Mouse (Mus musculus) small intestine, adult 2 months (tissue): ENCODE data around the gene Siva1. TPM values are rescaled to one million over a fixed set of nuclear protein-coding genes. Genes with fewer than 3 reads are reported as not detected.
A peak's percentile ranks its signal among the peaks of the same experiment; 100 is the strongest.

Source experiments
- H3K27ac ChIP-seq: fragments of 200-500 bp; 2 replicates; pipeline ENCODE4 v1.5.1; 2012; ENCODE audit warnings: low read depth, low read length, control low read depth, inconsistent platforms; ENCODE audit not compliant: insufficient read depth
- H3K27me3 ChIP-seq: fragments of 200-500 bp; 2 replicates; pipeline ENCODE4 v1.6.1; 2012; ENCODE audit warnings: mild to moderate bottlenecking, moderate library complexity, low read length, inconsistent platforms; ENCODE audit not compliant: control insufficient read depth, insufficient read depth
- H3K36me3 ChIP-seq: fragments of 200-500 bp; 2 replicates; pipeline ENCODE4 v1.6.1; 2012; ENCODE audit warnings: mild to moderate bottlenecking, low read length, control low read depth, inconsistent platforms; ENCODE audit not compliant: control insufficient read depth, insufficient read depth
- H3K4me1 ChIP-seq: fragments of 200-500 bp; 2 replicates; pipeline ENCODE4 v1.6.1; 2012; ENCODE audit warnings: low read length, inconsistent platforms, mixed read lengths; ENCODE audit not compliant: control insufficient read depth, insufficient read depth, insufficient read length
- H3K4me3 ChIP-seq: fragments of 200-500 bp; 2 replicates; pipeline ENCODE4 v1.5.1; 2012; ENCODE audit warnings: low read depth, mild to moderate bottlenecking, control low read depth, inconsistent platforms, low read length, moderate library complexity
- CTCF ChIP-seq: fragments of 200-500 bp; IDR thresholded peaks from 2 replicates; pipeline ENCODE4 v1.5.1; 2012; ENCODE audit warnings: low read depth, mild to moderate bottlenecking, control low read depth, inconsistent platforms, low read length, moderate library complexity, mixed read lengths; ENCODE audit not compliant: insufficient replicate concordance, insufficient read length; ENCODE audit errors: extremely low read depth
- POLR2A ChIP-seq: fragments of 200-500 bp; IDR thresholded peaks from 2 replicates; pipeline ENCODE4 v1.6.1; 2012; ENCODE audit warnings: low read depth, mild to moderate bottlenecking, control low read depth, inconsistent platforms, low read length, moderate library complexity
- WGBS: fragments of 180-500 bp; shearing (Covaris S2); methylation state at CpG from one replicate; pipeline ENCODE4 v1.1.7; 2018; 5-methylcytosine and 5-hydroxymethylcytosine counted together
- polyA plus RNA-seq: library from polyadenylated mRNA; depleted of rRNA; stranded (reverse); fragments of >200 nt; gene quantifications from 2 replicates; pipeline ENCODE4 v1.2.3, GENCODE M21; 2012

The Siva1 gene
- polyA plus RNA-seq, 1 experiment, result 31.3 TPM

- Histone ChIP-seq H3K27me3 (no peaks in the 10 kb centered on the region), H3K27ac (peak within 1 kb of the TSS; percentile 58), H3K4me3 (peak within 1 kb of the TSS; percentile 88), H3K36me3 (peaks cover 9% of the 10 kb centered on the region), H3K4me1 (peaks cover 23% of the 10 kb centered on the region)
- no peak for TF ChIP-seq CTCF
- no peak for TF ChIP-seq POLR2A
- WGBS, result under 1% methylated on average over 60 of the region's 60 CpGs
Measured at GRCm38 (mm10) chr12:112678555-112679026, 34.1 kb downstream of the Siva1 start, which contains the start of gene Zbtb42. Gene Zbtb42 (plus strand): TSS chr12:112678828.

GRCm38 (mm10) chr12:112679027-112679996 is 34.8 kb downstream of the Siva1 start:
- H3K4me3 ChIP-seq, result peak overlapping the region; percentile 88
- 8% methylated on average over 81 of the region's 87 CpGs for WGBS
- no peaks in the 10 kb centered on the region for H3K27me3 ChIP-seq
- H3K27ac ChIP-seq, result peak overlapping the region; percentile 58
- peaks cover 23% of the 10 kb centered on the region for H3K4me1 ChIP-seq
- TF ChIP-seq CTCF, result no peak
- TF ChIP-seq POLR2A, result no peak
- H3K36me3 ChIP-seq, result peaks cover 9% of the 10 kb centered on the region

GRCm38 (mm10) chr12:112683351-112683750 is 38.9 kb downstream of the Siva1 start:
- 80% methylated on average over 7 of the region's 7 CpGs for WGBS
- Histone ChIP-seq H3K27ac (no peak overlapping the region), H3K36me3 (peaks cover 9% of the 10 kb centered on the region), H3K4me1 (peaks cover 12% of the 10 kb centered on the region), H3K27me3 (no peaks in the 10 kb centered on the region), H3K4me3 (no peak overlapping the region)
- TF ChIP-seq POLR2A (no peak), CTCF (no peak)

DNA sequence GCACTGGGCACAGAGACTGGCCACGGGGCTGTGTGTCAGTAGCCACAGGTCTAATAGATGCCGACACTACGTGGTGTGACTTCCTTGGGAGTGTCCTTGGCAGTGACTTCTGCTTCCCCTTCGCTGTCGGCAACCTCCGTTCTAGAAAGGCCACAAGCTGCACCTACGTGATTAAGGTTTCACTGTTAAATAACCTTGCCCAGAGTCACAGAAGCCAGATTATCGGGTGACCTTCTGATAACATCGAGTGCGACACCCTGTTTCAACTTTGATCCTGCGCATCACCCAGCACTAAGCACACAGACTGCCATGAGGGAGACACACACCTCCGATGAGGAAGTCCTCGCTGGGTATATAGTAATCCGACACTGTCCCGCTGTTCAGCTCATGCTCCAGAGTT is 44.0 kb downstream of the Siva1 start:
- TF ChIP-seq CTCF, result no peak
- TF ChIP-seq POLR2A, result no peak
- peaks cover 9% of the 10 kb centered on the region; the same call in 1 of the 2 replicates for H3K4me1 ChIP-seq
- no peak overlapping the region for H3K27ac ChIP-seq
- H3K27me3 ChIP-seq, result no peaks in the 10 kb centered on the region
- H3K36me3 ChIP-seq, result no peaks in the 10 kb centered on the region
- peak overlapping the region; percentile 9; the same call in 1 of the 2 replicates for H3K4me3 ChIP-seq
- 13% methylated on average over 15 of the region's 15 CpGs for WGBS

GRCm38 (mm10) chr12:112693185-112694126 is 49.0 kb downstream of the Siva1 start:
- Histone ChIP-seq H3K4me1 (peaks cover 13% of the 10 kb centered on the region; the same call in 1 of the 2 replicates), H3K27me3 (no peaks in the 10 kb centered on the region), H3K36me3 (no peaks in the 10 kb centered on the region), H3K27ac (peak overlapping the region; percentile 56), H3K4me3 (peak overlapping the region; percentile 69)
- WGBS, result 2% methylated on average over 54 of the region's 54 CpGs
- TF ChIP-seq POLR2A (peak; percentile 89), CTCF (no peak)

GRCm38 (mm10) chr12:112694127-112694475 is 49.6 kb downstream of the Siva1 start:
- H3K4me3 ChIP-seq, result no peak overlapping the region
- WGBS, result 72% methylated on average over 10 of the region's 10 CpGs

More at GRCm38 (mm10) chr12:112694127-112694475, 49.6 kb downstream of the Siva1 start:
- Histone ChIP-seq H3K27me3 (no peaks in the 10 kb centered on the region), H3K36me3 (no peaks in the 10 kb centered on the region), H3K4me1 (peaks cover 13% of the 10 kb centered on the region; the same call in 1 of the 2 replicates), H3K27ac (0 out of 2 replicates have a peak overlapping the region, but pooled peaks have one; percentile 56)
- TF ChIP-seq POLR2A, result no peak
- TF ChIP-seq CTCF, result no peak
